Mouse (Mus musculus) forebrain, embryonic 12.5 days (tissue): ENCODE measurements around the gene Ptgir. TPM values are rescaled to one million over a fixed set of nuclear protein-coding genes. Genes with fewer than 3 reads are reported as not detected.

Source experiments
- ATAC-seq: fragments of 200-750 bp; cut with Nextera tagmentation; 2 replicates; pipeline ENCODE4 v1.8.0; 2017; ENCODE audit warnings: moderate TSS enrichment; ENCODE audit not compliant: low FRiP score
- H3K27ac ChIP-seq: fragments of 300-500 bp; sonication (generic); 2 replicates; pipeline ENCODE4 v1.5.1; 2016; ENCODE audit warnings: mild to moderate bottlenecking
- H3K27me3 ChIP-seq: fragments of 300-500 bp; sonication (generic); 2 replicates; pipeline ENCODE4 v1.6.1; 2016; ENCODE audit warnings: mild to moderate bottlenecking
- H3K36me3 ChIP-seq: fragments of 300-500 bp; sonication (generic); replicated peaks from 2 replicates; pipeline ENCODE4 v1.6.1; 2016; ENCODE audit warnings: mild to moderate bottlenecking
- H3K4me1 ChIP-seq: fragments of 300-500 bp; sonication (generic); 2 replicates; pipeline ENCODE4 v1.6.1; 2016
- H3K4me2 ChIP-seq: fragments of 300-500 bp; sonication (generic); 2 replicates; pipeline ENCODE4 v1.6.1; 2016; ENCODE audit warnings: mild to moderate bottlenecking, moderate library complexity
- H3K4me3 ChIP-seq: fragments of 300-500 bp; sonication (generic); replicated peaks from 2 replicates; pipeline ENCODE4 v1.5.1; 2016; ENCODE audit warnings: mild to moderate bottlenecking
- H3K9ac ChIP-seq: fragments of 300-500 bp; sonication (generic); 2 replicates; pipeline ENCODE4 v1.6.1; 2016; ENCODE audit warnings: mild to moderate bottlenecking
- H3K9me3 ChIP-seq: fragments of 300-500 bp; sonication (generic); 2 replicates; pipeline ENCODE4 v1.6.1; 2016
- WGBS: fragments of 180-500 bp; shearing (Covaris S2); methylation state at CpG from one replicate; pipeline ENCODE4 v1.1.7; 2016; 5-methylcytosine and 5-hydroxymethylcytosine counted together
- polyA plus RNA-seq: library from polyadenylated mRNA; unstranded; fragments of >200 nt; fragmentation: Nextera tagmentation; extraction: Ambion mirVana; gene quantifications from 2 replicates; pipeline ENCODE4 v1.2.1, GENCODE M21; 2016

Gene Ptgir
- polyA plus RNA-seq, 1 experiment from 2014 or later = 0.51 TPM

DNA sequence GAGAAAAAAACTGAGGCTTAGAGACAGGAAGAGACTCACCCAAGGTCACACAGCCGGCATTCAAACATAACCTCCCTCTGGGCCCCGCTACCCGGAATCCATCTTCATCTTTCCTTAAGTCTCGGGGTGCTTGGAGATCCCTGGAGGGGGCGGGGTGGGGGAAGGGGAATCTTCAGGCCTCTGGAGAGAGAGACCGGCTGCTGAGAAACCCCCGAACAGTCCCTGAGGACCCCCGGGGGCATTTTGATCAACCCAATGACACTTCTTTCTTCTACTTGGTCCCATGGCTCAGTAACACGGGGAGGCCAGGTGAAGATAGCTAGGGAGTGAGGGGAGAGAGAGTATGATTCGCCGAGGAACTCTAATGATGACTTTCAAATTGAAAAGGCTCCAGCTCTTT is 30.3 kb upstream of the Ptgir start:
- peak overlapping the region; percentile 81 for H3K27ac ChIP-seq
- no peak for ATAC-seq

GRCm38 (mm10) chr7:16876608-16877007 is 29.7 kb upstream of the Ptgir start:
- 3% methylated on average over 13 of the region's 13 CpGs for WGBS
- no peak for ATAC-seq

More for the DNA sequence above, 30.3 kb upstream of the Ptgir start:
- 8% methylated on average over 11 of the region's 11 CpGs for WGBS
- no peaks in the 10 kb centered on the region for H3K27me3 ChIP-seq
- peak overlapping the region; percentile 86 for H3K9ac ChIP-seq
- H3K9me3 ChIP-seq = no peaks in the 10 kb centered on the region
- H3K36me3 ChIP-seq = peaks cover 6% of the 10 kb centered on the region; the same call in 1 of the 2 replicates
- H3K4me1 ChIP-seq = peaks cover 39% of the 10 kb centered on the region
- H3K4me3 ChIP-seq = peak overlapping the region; percentile 78
- peak overlapping the region; percentile 92 for H3K4me2 ChIP-seq

DNA sequence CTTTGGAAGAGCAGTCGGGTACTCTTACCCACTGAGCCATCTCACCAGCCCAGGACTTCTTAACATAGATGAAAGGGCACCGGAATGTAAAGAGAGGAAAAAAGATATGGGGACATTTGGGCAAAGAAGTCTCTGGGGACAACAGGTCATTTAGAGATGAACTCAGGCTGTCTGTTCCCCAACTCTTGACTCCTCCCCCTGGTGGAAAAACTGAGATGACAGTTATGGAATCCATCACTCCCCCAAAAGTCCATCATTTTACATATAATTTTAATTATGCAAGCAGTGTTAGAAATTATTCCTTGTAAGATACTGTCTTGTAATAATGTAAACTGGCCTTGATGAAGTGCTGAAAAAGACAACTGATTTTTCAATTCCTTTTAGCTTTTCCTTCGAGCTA is 28.6 kb upstream of the Ptgir start:
- H3K27ac ChIP-seq = no peak overlapping the region
- H3K4me1 ChIP-seq = peaks cover 41% of the 10 kb centered on the region
- peaks cover 6% of the 10 kb centered on the region; the same call in 1 of the 2 replicates for H3K36me3 ChIP-seq
- ATAC-seq = no peak
- H3K4me2 ChIP-seq = no peak overlapping the region
- H3K27me3 ChIP-seq = no peaks in the 10 kb centered on the region
- no peaks in the 10 kb centered on the region for H3K9me3 ChIP-seq
- H3K9ac ChIP-seq = no peak overlapping the region
- no peak overlapping the region for H3K4me3 ChIP-seq
- 86% methylated on average over 3 of the region's 3 CpGs for WGBS

More at GRCm38 (mm10) chr7:16876608-16877007, 29.7 kb upstream of the Ptgir start:
- Histone ChIP-seq H3K4me2 (peak overlapping the region; percentile 92), H3K4me3 (peak overlapping the region; percentile 78), H3K9ac (peak overlapping the region; percentile 86), H3K27ac (peak overlapping the region; percentile 81), H3K9me3 (no peaks in the 10 kb centered on the region), H3K27me3 (no peaks in the 10 kb centered on the region), H3K36me3 (peaks cover 6% of the 10 kb centered on the region), H3K4me1 (peaks cover 41% of the 10 kb centered on the region)

- WGBS = 16% methylated on average over 8 of the region's 9 CpGs
- H3K4me3 ChIP-seq = no peak overlapping the region
- peak overlapping the region; percentile 24; the same call in 1 of the 2 replicates for H3K4me2 ChIP-seq
- peak overlapping the region; percentile 12; the same call in 1 of the 2 replicates for H3K9ac ChIP-seq
- peaks cover 36% of the 10 kb centered on the region for H3K4me1 ChIP-seq
- peaks cover 20% of the 10 kb centered on the region for H3K27me3 ChIP-seq
- H3K36me3 ChIP-seq = peaks cover 11% of the 10 kb centered on the region; the same call in 1 of the 2 replicates
- no peaks in the 10 kb centered on the region for H3K9me3 ChIP-seq
- ATAC-seq = peak; percentile 22; the same call in 1 of the 2 replicates
- H3K27ac ChIP-seq = peak overlapping the region; percentile 75
Measured at GRCm38 (mm10) chr7:16879796-16880547, 26.3 kb upstream of the Ptgir start.

GRCm38 (mm10) chr7:16880615-16881014 is 25.7 kb upstream of the Ptgir start:
- Histone ChIP-seq H3K36me3 (peaks cover 17% of the 10 kb centered on the region; the same call in 1 of the 2 replicates), H3K4me2 (peak overlapping the region; percentile 24; the same call in 1 of the 2 replicates), H3K9me3 (peaks cover 4% of the 10 kb centered on the region; the same call in 1 of the 2 replicates), H3K27ac (peak overlapping the region; percentile 75), H3K27me3 (peaks cover 26% of the 10 kb centered on the region), H3K4me3 (no peak overlapping the region), H3K9ac (no peak overlapping the region), H3K4me1 (peaks cover 40% of the 10 kb centered on the region)
- ATAC-seq = no peak
- WGBS = 10% methylated on average over 5 of the region's 5 CpGs

- H3K36me3 ChIP-seq = peaks cover 28% of the 10 kb centered on the region
- H3K4me2 ChIP-seq = no peak overlapping the region
- no peak overlapping the region for H3K27ac ChIP-seq
- no peak overlapping the region for H3K4me3 ChIP-seq
- peaks cover 47% of the 10 kb centered on the region for H3K27me3 ChIP-seq
- ATAC-seq = no peak
- 98% methylated on average over 6 of the region's 6 CpGs for WGBS
- no peak overlapping the region for H3K9ac ChIP-seq
- peaks cover 13% of the 10 kb centered on the region for H3K9me3 ChIP-seq
- peaks cover 23% of the 10 kb centered on the region for H3K4me1 ChIP-seq
Measured at GRCm38 (mm10) chr7:16883162-16883561, 23.1 kb upstream of the Ptgir start.

DNA sequence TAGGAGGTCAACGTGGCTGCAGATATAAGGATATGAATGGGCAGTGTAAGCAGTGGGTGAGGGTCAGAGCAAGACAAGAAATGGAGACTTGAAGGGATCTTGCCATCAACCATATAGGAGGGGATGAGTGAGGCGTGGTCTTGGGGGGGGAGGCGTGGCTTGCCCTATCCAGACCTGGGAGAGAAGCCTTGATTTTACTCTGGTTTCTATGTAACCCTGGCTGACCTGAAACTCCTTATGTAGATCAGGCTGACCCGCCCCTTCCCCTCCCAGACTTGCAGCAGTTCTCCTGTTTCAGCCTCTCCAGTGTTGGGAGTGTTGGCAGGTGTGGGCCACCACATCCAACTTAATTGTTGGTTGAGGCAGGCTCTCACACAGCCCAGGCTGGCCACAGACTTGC is 22.0 kb upstream of the Ptgir start:
- Histone ChIP-seq H3K4me2 (no peak overlapping the region), H3K9me3 (peaks cover 13% of the 10 kb centered on the region), H3K27me3 (peaks cover 54% of the 10 kb centered on the region), H3K9ac (no peak overlapping the region), H3K27ac (no peak overlapping the region), H3K36me3 (peaks cover 24% of the 10 kb centered on the region), H3K4me3 (no peak overlapping the region), H3K4me1 (peaks cover 23% of the 10 kb centered on the region)
- WGBS = 45% methylated on average over 4 of the region's 4 CpGs
- ATAC-seq = no peak

DNA sequence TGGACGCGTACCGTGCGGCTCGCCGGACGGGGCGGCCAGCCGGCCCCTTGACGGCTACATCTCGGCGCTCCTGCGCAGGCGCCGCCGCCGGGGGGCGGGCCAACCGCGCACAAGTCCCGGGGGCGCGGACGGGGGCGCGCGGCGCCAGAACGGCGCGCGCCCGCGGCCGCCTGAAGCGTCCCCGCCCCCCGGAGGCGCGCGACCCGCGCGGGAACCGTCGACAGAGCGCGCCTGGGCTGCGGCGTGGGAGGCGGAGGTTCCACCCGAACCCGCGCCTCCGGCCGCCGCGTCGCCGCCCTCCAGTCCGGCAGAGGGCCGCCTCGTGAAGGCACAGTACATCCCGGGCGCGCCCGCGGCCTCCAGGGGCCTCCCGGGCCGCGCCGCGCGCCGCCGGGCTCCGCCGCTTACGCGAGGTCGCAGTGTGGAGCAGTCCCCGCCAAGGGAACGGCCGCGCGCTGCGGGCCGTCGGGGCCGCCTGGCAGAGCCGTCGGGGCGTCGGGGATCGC is 21.0 kb upstream of the Ptgir start:
- Histone ChIP-seq H3K9ac (0 out of 2 replicates have a peak overlapping the region, but pooled peaks have one; percentile 0), H3K27me3 (peaks cover 61% of the 10 kb centered on the region), H3K36me3 (peaks cover 22% of the 10 kb centered on the region), H3K9me3 (peaks cover 13% of the 10 kb centered on the region), H3K27ac (no peak overlapping the region), H3K4me2 (peak overlapping the region; percentile 24), H3K4me3 (peak overlapping the region; percentile 37), H3K4me1 (peaks cover 15% of the 10 kb centered on the region)
- 11% methylated on average over 64 of the region's 95 CpGs for WGBS
- ATAC-seq = 0 out of 2 replicates have a peak, but pooled peaks have one; percentile 36

GRCm38 (mm10) chr7:16885905-16886304 is 20.4 kb upstream of the Ptgir start:
- 0 out of 2 replicates have a peak, but pooled peaks have one; percentile 19 for ATAC-seq
- H3K36me3 ChIP-seq = peaks cover 22% of the 10 kb centered on the region
- no peak overlapping the region for H3K27ac ChIP-seq
- 39% methylated on average over 58 of the region's 59 CpGs for WGBS
- H3K27me3 ChIP-seq = peaks cover 66% of the 10 kb centered on the region
- H3K9ac ChIP-seq = no peak overlapping the region
- peaks cover 15% of the 10 kb centered on the region for H3K4me1 ChIP-seq
- peak overlapping the region; percentile 37 for H3K4me3 ChIP-seq
- no peak overlapping the region; the same call in 1 of the 2 replicates for H3K4me2 ChIP-seq
- peaks cover 13% of the 10 kb centered on the region for H3K9me3 ChIP-seq

GRCm38 (mm10) chr7:16890536-16890935 is 15.8 kb upstream of the Ptgir start:
- Histone ChIP-seq H3K9ac (0 out of 2 replicates have a peak overlapping the region, but pooled peaks have one; percentile 0), H3K4me2 (peak overlapping the region; percentile 62), H3K4me3 (0 out of 2 replicates have a peak overlapping the region, but pooled peaks have one; percentile 30), H3K9me3 (peaks cover 10% of the 10 kb centered on the region), H3K27me3 (peaks cover 73% of the 10 kb centered on the region), H3K4me1 (peaks cover 46% of the 10 kb centered on the region), H3K27ac (peak overlapping the region; percentile 25; the same call in 1 of the 2 replicates), H3K36me3 (peaks cover 12% of the 10 kb centered on the region)
- WGBS = 39% methylated on average over 6 of the region's 6 CpGs
- no peak for ATAC-seq

DNA sequence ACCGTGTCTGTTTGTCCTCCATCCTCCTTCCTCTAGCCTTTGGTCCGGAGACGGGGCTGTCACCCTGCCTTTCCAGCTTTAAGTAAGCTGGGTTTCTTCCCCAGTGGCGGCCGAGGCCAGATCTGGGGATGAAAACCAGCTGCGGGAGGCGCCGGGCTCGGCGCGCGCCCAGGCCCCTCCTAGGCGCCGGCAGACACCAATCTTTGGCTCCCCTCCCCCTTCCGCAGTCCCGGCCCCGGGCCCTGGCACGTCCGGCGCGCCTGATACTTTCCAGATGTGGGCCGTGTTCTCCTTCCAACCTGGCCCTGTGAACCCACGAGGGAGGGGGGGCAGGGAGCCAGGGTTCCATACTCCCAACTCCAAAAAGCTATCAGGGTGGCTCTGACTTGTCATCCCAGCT is 15.3 kb upstream of the Ptgir start:
- Histone ChIP-seq H3K4me1 (peaks cover 47% of the 10 kb centered on the region), H3K9ac (0 out of 2 replicates have a peak overlapping the region, but pooled peaks have one; percentile 0)

More for the DNA sequence above, 15.3 kb upstream of the Ptgir start:
- Histone ChIP-seq H3K4me2 (peak overlapping the region; percentile 62), H3K27me3 (peaks cover 68% of the 10 kb centered on the region), H3K9me3 (peaks cover 6% of the 10 kb centered on the region), H3K27ac (0 out of 2 replicates have a peak overlapping the region, but pooled peaks have one; percentile 57), H3K36me3 (peaks cover 9% of the 10 kb centered on the region), H3K4me3 (0 out of 2 replicates have a peak overlapping the region, but pooled peaks have one; percentile 30)
- WGBS = 3% methylated on average over 20 of the region's 23 CpGs
- ATAC-seq = no peak
